Mouse (Mus musculus) NIH3T3 (cell line): ENCODE data around the gene Tprkb.
"Not testable (repeated sequence)": the region's sequence is repeated elsewhere in the genome, so short reads cannot be mapped to it uniquely, and the experiment has no call there.

Source experiments
- DNase-seq: peaks from one replicate; pipeline ENCODE4 v3.0.0-alpha.2; 2012; ENCODE audit warnings: low read depth

Gene Tprkb

DNA sequence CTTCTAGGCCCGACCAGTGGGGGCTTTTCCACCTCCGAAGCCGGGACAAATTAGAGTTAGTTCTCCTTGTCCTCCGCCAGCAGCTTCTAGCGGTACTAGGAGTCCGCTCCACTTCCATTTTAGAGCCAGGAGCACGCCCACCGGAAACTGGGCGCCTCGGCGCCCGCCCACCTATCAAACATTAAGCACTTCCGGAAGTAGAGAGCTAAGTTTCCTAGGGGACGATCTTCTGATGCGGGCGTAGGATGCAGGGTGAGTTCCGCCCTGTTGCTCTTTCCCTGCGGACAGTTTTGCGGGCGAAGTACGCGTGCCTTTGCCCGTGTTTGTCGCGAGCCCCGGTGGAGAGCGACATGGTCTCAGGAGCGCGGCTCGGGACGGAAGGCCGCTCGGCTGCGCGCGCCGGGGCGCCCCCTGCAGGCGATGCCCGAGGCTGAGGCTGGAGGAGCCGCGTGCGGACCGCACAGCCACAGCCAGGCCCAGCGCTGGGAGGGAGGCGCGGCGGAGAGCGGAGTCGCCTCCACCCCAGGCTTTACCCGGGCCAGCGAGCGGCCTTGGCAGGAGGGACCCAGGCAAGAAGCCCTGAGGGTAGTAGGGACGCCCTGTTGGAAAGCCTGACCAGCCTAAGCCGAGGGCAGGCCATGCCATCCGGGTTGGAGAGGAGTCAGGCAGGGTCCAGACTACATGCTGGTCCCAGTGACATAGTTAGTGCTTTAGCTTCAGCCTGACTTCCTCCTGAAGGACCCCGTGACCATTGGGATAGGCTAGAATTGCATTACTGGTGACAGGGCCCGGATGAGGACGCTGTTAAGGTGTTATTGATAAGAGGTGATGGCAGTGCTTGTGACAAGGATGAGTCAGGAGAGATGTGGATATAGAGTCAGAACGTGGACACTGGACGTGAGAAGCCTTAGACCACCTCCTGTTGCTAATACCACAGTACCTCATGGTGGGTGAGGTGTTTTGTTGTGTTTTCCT is 4.2 kb downstream of the Tprkb start, which contains the start of gene Nat8f1:
TSS of gene Nat8f1 (minus strand) at position 149 of the 975 bp plus-strand sequence.
- DNase-seq = peak; percentile 95

DNA sequence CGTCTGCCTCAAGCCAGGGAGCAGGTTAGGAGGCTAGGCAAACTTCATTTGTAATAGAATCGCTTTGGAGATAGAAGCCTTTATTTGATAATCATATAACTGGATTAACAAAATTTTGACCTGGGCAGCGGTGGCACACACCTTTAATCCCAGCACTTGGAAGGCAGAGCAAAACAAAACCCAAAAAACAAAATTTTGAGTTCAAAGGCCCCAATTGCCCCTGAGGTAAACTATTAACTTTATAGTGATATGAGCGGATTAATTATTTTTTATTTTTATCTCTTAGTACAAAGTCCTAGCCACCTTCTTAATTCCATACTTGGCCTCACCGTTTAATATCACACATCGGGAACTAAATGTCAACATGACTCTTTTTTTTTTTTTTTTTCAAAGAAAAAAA is 4.9 kb downstream of the Tprkb start:
- DNase-seq = no peak

DNA sequence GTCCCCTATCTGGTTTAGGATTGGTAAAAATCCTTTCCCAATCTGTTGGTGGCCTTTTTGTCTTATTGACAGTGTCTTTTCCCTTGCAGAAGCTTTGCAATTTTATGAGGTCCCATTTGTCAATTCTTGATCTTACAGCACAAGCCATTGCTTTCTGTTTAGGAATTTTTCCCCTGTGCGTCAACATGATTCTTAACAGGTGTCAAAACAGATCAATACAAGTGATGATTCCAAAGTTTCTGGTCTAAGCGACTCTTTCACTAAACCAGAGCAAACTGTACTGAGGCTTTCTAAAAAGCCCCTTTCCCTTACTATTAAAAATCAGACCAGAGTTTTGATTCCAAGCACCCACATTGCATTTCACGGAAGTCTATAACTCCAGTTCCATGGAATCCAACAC is 6.7 kb downstream of the Tprkb start:
- DNase-seq = not testable (repeated sequence)

DNA sequence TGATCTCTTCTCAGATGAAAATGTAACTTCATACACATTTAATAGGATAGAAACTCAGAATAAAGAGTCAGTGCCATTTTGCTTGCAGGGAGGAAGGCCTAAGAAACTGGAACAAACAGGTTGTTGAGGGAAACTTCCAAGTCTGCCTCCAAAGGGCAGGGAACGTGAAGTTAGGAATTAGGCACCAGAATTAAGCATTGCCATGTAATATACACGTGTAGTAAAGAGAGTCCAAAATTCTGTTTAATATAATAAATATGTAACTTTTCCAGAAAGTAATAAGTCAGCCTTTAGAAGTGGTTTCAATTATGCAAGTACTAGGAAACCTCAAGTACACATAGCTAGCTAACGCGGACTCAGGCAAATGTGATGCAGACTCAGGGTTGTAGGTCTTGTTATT is 7.7 kb downstream of the Tprkb start:
- no peak for DNase-seq

DNA sequence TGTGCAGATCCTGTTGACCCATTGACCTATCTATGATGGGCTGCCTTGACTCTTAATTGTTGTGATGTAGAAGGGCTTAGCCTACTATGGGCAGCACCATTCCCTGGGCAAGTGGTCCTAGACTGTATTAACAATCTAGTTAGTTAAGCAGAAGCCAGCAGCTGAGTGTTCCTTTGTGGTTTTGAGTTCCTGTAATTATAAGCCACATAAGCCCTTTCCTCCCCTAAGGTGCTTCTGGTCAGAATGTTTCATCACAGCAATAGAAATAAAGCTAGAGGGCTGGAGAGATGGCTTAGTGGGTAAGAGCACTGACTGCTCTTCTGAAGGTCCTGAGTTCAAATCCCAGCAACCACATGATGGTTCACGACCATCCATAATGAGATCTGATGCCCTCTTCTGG is 12.0 kb downstream of the Tprkb start:
- DNase-seq = no peak

DNA sequence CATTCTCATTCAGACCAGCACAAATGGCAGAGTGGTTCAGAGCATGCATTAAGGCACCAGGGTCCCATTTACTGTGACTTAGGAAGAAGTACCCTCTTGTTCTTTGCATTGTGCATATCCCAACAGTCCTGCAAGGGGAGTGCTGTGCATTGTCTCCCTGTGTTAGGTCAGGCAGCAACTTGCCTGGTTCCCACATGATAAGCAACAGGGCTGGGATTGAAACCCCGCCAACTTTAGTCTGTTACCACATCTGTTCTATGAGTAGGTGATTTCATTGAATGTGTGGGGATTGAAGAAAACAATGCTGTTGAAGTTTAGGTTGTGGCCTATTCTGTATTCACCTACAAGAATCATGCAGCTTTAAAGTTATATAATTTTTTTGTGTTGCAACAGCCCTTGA is 15.0 kb downstream of the Tprkb start:
- DNase-seq = peak; percentile 44

DNA sequence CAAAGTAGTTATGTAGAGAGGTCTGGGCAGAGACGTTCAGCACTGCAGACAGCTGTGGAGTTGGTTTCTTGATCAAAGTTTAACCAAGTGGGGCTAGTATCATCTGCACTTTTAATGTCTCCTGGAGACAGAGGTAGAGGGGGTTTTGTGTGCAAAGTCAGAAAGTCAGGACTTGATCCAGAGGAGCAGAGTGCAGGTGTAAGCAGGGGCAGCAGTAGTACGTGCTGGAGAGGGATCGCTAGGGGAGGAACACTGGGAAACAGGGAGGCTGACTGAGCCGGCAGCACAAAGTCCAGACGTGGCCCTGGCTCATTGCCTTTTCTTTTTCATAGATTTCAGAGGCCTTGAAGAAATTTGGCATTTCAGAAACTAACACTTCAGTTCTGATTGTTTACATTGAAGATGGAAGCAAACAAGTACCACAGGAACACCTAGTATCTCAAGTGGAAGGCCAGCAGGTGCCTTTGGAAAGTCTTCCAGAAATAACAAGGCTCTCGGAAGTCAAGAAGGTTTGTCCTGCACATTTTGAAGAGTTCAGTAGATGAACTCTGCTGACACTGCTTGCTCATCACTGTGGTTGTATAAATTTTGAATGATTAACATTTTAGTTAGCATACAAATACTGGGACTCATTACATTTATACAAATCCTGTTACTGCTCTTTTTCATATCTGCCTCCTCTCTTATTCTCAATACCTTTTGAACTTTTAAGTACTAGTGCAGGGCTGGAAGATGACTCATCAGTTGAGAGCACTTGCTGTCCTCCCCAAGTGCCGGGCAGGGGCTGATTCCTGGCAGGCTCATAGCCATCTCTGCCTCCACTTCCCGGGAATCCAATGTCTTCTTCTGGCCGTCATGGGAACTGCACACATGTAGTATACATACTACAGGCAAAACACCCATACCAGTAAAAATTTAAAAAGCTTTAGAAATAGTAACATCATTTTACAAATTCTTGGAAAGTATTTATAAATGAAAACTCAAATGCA is 16.1 kb downstream of the Tprkb start:
- no peak for DNase-seq

DNA sequence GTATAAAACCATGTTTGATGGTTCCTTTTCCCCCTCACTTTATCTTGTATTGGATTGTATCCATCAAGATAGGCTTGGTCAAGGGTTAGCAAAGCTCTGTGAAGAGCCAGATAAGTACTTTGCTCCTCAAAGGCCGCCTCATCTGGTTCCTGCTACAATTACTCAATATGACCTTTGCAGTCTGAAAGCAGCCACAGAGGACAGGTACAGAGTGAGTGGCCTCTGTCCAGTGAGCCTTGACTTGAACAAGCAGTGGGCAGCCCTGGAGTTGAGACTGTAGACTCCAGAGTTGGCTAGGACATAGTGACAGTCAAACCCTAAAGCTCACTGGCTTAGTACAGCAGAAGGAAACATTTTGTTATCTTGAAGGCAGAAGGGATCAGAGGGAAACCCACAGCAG is 17.6 kb downstream of the Tprkb start:
- DNase-seq = no peak

DNA sequence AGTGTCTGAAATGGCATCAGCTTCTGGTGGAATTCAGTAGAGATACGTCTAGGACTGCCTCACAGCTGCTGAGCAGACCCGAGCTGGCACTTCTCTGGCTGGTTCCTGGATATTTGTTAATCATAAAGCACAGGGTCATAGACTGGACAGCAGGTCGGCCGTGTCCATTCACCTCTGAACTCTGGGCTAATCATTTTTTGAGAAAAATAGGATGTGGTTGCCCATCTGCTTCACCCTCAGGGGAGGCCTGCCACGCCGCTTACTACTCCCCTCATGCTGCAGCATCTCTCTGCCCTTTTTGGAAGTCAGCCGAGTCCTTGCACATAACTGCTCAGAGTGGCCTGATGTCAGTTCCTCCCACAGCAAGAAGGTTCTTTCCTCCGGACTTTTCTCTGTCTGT is 22.4 kb downstream of the Tprkb start:
- DNase-seq = no peak

DNA sequence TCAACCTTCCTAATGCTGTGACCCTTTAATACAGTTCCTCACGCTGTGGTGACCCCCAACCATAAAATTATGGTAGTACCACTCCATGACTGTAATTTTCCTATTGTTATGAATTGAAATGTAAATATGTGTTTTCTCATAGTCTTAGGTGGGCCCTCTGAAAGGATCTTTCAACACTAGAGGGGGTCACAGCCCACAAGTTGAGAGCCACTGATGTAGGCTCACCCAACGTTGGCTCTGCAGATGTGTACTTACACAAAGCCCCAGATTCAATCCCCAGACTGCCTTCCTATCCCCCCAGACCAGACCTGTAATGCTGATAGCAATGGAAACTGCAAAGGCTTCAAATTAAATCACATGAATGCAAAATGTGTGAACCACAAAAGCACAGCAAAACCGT is 24.0 kb downstream of the Tprkb start:
- peak; percentile 27 for DNase-seq

DNA sequence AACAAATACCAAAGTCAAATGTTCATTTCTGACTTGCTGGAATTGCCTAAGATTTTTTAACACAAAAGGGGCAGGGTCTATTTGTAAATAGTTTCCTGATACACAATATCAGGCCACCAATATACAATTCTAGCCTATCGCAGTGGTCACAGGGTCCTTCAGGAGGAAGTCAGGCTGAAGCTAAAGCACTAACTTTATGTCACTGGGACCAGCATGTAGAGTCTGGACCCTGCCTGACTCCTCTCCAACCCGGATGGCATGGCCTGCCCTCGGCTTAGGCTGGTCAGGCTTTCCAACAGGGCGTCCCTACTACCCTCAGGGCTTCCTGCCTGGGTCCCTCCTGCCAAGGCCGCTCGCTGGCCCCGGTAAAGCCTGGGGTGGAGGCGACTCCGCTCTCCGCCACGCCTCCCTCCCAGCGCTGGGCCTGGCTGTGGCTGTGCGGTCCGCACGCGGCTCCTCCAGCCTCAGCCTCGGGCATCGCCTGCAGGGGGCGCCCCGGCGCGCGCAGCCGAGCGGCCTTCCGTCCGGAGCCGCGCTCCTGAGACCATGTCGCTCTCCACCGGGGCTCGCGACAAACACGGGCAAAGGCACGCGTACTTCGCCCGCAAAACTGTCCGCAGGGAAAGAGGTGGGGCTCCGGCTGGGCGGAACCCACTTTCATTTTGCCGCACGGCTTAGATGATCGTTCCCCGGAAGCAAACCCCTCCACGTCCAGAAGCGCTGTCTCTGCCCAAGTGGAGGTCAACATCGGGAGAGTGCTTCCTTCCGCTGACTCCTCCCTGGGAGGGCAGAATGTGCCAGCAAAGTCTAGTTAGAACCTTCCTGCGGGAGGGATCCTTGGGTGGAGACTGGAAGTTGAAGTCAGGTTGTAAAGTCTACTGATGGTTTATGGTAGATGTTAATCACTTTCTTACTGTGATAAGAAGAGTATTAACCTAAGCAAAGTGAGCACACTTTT is 25.1 kb downstream of the Tprkb start:
- peak; percentile 75 for DNase-seq

DNA sequence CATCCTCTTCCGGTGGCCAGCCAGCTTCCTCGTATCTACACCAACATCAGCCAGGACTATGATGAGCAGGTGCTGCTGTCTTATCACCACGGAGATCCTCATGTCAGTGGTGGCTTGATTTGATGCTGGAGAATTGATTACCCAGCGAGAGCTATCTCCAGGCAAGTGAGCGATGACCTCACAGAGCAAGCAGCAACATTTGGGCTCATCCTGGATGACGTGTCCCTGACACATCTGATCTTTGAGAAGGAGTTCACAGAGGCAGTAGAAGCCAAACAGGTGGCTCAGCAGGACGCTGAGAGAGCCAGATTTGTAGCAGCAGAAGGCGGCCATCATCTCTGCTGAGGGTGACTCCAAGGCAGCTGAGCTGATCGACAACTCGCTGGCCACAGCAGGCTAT is 27.0 kb downstream of the Tprkb start:
- no peak for DNase-seq

DNA sequence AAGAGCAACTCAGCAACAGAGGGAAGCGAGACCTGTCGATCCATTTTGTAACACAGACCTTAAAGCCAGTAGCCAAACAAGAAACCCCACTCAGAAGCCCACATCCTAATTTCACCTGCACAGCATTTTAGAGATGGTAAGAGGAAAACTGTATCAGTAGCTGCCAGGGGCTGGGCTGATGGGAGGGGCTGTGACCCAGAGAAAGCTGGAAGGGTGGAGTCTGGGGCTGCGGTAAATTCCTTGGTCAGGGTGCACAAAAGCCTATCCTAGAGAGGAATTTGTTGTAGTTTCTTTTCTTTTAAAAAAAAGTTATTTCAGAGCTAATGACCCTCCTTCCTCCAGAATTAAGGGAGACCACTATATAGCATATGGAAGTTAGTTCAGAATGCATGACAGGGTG is 30.8 kb downstream of the Tprkb start:
- DNase-seq = no peak

DNA sequence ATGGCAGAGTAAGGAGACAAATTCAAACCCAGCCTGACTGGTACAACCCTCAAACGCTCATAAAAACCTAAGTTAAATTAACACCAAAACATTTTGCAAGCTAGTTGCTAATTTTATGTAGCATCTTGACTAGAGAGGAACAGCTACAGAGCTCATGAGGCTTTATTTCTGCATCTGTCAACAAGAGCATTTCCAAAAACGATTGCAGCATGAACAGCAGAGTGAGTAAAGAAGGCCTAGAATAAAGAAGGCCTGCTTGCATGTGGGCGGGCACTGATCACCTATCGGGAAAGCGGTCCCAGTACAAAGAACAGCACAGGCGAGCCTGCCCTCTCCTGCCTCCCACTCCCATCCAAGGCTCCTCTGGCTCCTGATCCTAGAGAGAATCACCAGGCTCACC is 36.9 kb downstream of the Tprkb start:
- no peak for DNase-seq

DNA sequence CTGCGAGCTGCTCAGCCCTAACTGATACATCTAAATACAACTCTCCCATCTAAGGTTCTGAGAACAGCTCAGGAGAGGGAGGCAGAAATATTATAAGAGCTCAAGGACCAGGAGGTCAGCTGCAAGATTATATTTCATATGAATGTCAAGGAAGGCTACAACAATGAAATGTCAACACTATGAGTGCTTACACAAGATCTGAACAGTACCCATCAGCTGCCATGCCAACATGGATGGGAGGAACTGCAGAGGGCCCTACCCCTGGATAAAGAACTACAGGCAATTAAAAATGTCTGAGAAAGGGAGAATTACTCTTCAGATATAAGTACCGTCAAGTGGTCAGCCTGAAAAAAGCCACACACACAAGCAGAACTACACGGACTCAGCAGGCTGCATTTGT is 45.9 kb downstream of the Tprkb start:
- no peak for DNase-seq

DNA sequence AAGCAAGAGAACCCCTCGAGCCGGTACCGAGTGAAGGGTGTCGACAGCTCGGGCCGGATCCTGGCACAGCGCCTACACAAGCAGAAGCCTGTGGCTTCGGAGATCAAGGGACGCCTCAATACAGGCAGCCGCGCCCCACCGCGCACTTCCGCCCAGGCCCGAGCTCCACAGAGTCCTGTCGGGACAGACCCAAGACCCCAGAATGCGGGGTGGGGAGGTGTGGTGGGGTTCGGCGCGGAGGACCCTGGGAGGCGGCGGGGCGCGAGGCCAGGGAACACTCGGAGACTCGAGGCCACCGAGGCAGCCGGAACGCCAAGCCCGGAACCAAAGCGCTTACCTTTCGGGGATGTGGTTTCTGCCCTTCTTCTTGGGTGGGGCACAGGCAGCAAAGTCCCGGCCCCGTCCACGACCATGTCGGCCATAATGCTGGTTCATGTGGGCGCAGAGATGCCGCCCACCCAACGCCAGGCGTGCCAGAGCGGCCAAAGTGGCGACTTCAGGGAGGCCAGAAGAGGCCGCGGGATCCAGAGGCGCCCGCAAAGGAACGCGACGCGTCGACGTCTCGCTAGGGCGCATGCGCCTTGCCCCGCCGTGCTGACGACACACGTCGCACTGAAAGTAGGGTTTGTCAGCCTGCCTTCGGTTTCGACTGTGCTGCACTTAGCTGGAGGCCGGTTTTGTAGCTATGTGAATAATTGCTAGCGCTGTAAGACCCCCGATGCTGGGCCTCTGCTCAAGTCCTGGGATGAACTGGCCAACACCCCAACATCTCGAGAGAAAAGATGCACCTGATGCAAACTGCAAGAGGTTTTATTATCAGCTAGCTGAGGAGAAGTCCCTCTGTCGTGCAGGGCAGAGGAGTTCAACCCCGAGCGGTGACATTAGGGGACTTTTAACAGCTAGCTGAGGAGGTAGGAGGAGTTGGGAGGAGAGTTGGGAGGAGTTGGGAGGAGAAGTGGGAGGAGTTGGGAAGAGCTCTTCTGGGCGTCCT is 49.7 kb downstream of the Tprkb start, which contains the start of gene Dusp11:
TSS of gene Dusp11 (minus strand) at position 567 of the 991 bp plus-strand sequence.
- peak; percentile 95 for DNase-seq

DNA sequence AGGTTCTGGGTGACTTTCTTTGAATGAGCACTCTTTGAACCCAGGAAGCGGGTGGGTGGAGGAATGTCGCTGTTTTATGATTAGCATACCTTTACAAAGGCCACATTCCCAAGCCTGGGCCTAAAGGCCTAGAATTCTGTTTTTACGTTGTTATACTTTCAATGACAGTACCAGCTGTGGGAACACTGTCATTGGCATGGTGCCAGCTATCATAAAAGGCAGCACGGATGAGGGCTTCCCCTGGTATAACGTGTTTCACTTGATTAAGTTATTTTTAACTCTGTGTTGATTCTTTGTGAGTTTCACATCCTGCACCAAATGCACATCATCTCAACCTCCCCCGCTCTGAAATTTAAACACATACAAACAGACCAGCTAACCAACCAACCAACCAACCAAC is 54.4 kb downstream of the Tprkb start:
- not testable (repeated sequence) for DNase-seq

DNA sequence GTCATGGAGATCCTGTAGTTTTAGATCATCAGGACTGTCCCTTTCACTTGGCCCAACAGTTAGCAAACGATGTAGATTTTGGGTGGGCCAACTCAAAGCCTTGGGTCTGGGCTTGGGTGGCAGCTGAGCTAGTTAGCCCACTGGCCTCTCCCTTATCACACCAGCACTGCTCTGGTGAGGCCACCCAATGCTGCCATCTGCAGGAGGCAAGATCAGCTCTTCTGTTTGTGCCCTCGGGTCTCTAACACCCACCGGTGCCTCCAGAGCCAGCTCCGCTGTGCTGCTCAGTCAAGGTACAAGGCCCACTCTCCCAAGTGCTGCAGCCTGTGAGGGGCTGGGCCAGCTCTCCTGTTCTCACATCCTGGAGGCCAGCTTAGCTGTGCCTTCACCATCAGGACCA is 55.0 kb downstream of the Tprkb start:
- DNase-seq = no peak

DNA sequence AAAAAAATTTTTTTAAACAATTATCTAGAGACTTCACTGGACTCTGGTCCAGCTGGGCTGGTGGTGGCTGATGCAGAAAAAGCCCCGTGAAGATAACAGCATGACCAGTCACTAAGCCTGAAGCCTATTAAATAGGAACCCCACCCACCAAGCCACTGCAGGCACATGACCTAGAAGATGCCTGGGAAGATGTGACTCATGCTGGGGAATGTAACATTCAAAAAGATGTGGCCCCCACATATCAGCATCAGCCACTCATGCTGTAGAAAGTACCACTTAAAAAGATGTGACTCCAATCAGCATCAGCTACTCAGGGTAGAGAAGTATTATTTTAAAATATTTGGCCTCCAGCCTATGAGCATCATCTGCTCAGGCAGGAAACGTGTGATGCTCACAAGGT is 58.2 kb downstream of the Tprkb start:
- peak; percentile 68 for DNase-seq

DNA sequence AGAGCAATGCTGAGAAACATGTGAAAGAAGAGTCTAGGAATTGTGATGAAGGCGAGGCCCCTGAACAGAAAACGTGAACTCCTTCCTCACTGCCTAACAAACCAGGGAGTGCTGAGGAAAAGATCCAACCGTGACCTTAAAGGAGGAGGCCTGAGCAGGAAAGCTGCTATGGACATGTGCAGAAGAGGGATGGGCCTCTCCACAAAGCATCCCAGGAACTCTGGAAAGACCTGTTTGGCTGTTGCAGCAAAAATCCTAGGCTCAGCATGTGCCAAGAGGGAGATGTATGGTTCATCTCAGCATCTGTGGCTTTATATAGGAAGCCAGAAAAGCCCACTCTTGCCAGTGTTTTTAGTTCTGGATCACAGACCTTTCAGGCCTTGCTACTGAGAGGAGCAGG is 61.0 kb downstream of the Tprkb start:
- DNase-seq = peak; percentile 34
